Mouse (Mus musculus) forebrain, embryonic 12.5 days (tissue): ENCODE data around the gene Tgm2. TPM values are rescaled to one million over a fixed set of nuclear protein-coding genes. Genes with fewer than 3 reads are reported as not detected.
A peak's percentile ranks its signal among the peaks of the same experiment; 100 is the strongest.

Experiments
- ATAC-seq: fragments of 200-750 bp; cut with Nextera tagmentation; 2 replicates; pipeline ENCODE4 v1.8.0; 2017; ENCODE audit warnings: moderate TSS enrichment; ENCODE audit not compliant: low FRiP score
- H3K27ac ChIP-seq: fragments of 300-500 bp; sonication (generic); 2 replicates; pipeline ENCODE4 v1.5.1; 2016; ENCODE audit warnings: mild to moderate bottlenecking
- H3K27me3 ChIP-seq: fragments of 300-500 bp; sonication (generic); 2 replicates; pipeline ENCODE4 v1.6.1; 2016; ENCODE audit warnings: mild to moderate bottlenecking
- H3K36me3 ChIP-seq: fragments of 300-500 bp; sonication (generic); replicated peaks from 2 replicates; pipeline ENCODE4 v1.6.1; 2016; ENCODE audit warnings: mild to moderate bottlenecking
- H3K4me1 ChIP-seq: fragments of 300-500 bp; sonication (generic); 2 replicates; pipeline ENCODE4 v1.6.1; 2016
- H3K4me2 ChIP-seq: fragments of 300-500 bp; sonication (generic); 2 replicates; pipeline ENCODE4 v1.6.1; 2016; ENCODE audit warnings: mild to moderate bottlenecking, moderate library complexity
- H3K4me3 ChIP-seq: fragments of 300-500 bp; sonication (generic); replicated peaks from 2 replicates; pipeline ENCODE4 v1.5.1; 2016; ENCODE audit warnings: mild to moderate bottlenecking
- H3K9ac ChIP-seq: fragments of 300-500 bp; sonication (generic); 2 replicates; pipeline ENCODE4 v1.6.1; 2016; ENCODE audit warnings: mild to moderate bottlenecking
- H3K9me3 ChIP-seq: fragments of 300-500 bp; sonication (generic); 2 replicates; pipeline ENCODE4 v1.6.1; 2016
- WGBS: fragments of 180-500 bp; shearing (Covaris S2); methylation state at CpG from one replicate; pipeline ENCODE4 v1.1.7; 2016; 5-methylcytosine and 5-hydroxymethylcytosine counted together
- polyA plus RNA-seq: library from polyadenylated mRNA; unstranded; fragments of >200 nt; fragmentation: Nextera tagmentation; extraction: Ambion mirVana; gene quantifications from 2 replicates; pipeline ENCODE4 v1.2.1, GENCODE M21; 2016

Tgm2 gene
- polyA plus RNA-seq, 1 experiment from 2014 or later: 4.3 TPM

DNA sequence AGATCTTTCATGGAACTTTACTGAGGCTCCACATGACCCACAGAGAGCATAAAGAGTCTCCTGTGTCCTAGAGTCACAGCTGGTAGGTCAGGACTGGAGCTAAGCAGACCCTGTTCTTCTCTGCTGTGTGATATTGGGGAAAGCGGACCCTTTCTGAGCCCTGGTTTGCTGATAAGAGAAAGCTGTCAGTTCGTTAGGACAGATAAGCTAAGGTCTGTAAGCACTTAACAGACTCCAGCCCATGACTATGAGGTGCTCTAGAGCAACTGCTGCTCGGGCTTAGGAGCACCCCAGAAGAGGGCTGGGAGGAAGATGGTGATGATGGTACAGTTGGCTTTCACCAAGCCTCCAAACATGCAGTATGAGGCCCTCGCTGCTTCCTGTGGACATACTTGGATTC, 27.1 kb downstream of the Tgm2 start:
- no peak overlapping the region for H3K4me2 ChIP-seq
- WGBS: 90% methylated on average over 4 of the region's 4 CpGs

GRCm38 (mm10) chr2:158116653-158117052, 29.6 kb downstream of the Tgm2 start:
- no peak overlapping the region for H3K27ac ChIP-seq
- ATAC-seq: no peak
- no peaks in the 10 kb centered on the region for H3K9me3 ChIP-seq
- H3K36me3 ChIP-seq: no peaks in the 10 kb centered on the region
- H3K4me1 ChIP-seq: 0 out of 2 replicates have a peak, but pooled peaks cover 4% of the 10 kb centered on the region
- no peak overlapping the region for H3K4me3 ChIP-seq
- H3K9ac ChIP-seq: no peak overlapping the region
- H3K4me2 ChIP-seq: no peak overlapping the region
- WGBS: 64% methylated on average over 6 of the region's 6 CpGs
- no peaks in the 10 kb centered on the region for H3K27me3 ChIP-seq

More for the DNA sequence above, 27.1 kb downstream of the Tgm2 start:
- Histone ChIP-seq H3K9me3 (no peaks in the 10 kb centered on the region), H3K9ac (no peak overlapping the region), H3K4me3 (no peak overlapping the region), H3K4me1 (peaks cover 4% of the 10 kb centered on the region; the same call in 1 of the 2 replicates), H3K27ac (no peak overlapping the region), H3K36me3 (no peaks in the 10 kb centered on the region), H3K27me3 (no peaks in the 10 kb centered on the region)
- ATAC-seq: no peak

DNA sequence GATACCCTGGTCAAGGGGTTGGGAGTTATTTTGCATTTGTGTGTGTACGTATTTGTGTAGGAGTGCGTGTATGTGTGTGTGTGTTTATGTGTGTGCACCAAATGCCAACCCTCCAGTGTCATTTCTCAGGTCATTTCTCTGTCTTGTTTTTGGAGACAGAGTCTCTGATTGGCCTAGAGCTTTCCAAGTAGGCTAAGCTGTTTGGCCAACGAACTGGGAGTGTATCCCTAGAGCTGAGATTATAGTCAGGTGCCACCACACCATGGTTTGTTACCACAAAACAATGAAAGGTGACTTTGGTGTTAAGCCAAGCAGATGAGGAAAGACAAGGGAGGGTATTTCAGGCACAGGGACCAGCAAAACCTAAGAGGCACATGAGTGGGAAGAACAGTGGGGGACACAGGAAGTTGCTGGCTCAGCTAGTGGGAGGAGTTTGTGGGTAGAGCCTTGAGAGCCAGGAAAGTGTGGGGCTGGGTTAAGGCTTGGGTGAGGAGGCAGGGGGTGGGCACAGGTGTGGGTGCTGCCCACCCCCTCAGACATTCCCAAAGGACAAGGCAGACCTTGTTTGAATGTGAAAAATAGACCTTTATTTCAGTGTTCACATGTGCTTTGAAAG, 30.3 kb downstream of the Tgm2 start:
- H3K4me3 ChIP-seq: no peak overlapping the region
- no peaks in the 10 kb centered on the region for H3K27me3 ChIP-seq
- ATAC-seq: no peak
- no peak overlapping the region for H3K27ac ChIP-seq
- no peaks in the 10 kb centered on the region for H3K9me3 ChIP-seq
- no peak overlapping the region for H3K9ac ChIP-seq
- no peak overlapping the region for H3K4me2 ChIP-seq
- WGBS: 91% methylated on average over 3 of the region's 3 CpGs
- H3K4me1 ChIP-seq: no peaks in the 10 kb centered on the region
- H3K36me3 ChIP-seq: no peaks in the 10 kb centered on the region

DNA sequence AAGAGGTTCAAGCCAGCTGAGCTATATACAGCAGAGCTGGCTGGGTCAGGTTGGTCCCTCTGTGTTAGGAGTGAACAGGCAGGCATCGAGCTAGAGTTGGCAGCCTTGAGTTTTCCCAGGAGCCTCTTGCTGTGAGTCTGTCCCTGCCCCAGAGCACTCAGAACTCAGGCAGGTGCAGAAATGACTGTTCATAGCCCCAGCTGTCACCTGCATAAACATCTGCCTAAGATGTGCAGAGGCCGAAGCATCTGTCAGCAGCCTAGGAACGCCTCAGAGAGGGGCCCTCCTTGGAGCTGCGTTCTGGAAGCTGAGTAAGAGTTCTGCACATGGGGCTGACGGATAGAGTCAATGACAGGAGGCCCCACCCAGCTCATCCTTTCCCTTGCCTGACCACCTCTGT, 31.3 kb downstream of the Tgm2 start:
- Histone ChIP-seq H3K4me2 (no peak overlapping the region), H3K4me3 (no peak overlapping the region), H3K9me3 (no peaks in the 10 kb centered on the region), H3K27ac (no peak overlapping the region), H3K4me1 (no peaks in the 10 kb centered on the region), H3K36me3 (no peaks in the 10 kb centered on the region), H3K9ac (no peak overlapping the region), H3K27me3 (no peaks in the 10 kb centered on the region)
- WGBS: 74% methylated on average over 5 of the region's 5 CpGs
- ATAC-seq: no peak

- Histone ChIP-seq H3K36me3 (no peaks in the 10 kb centered on the region), H3K4me3 (no peak overlapping the region), H3K27me3 (no peaks in the 10 kb centered on the region), H3K4me2 (no peak overlapping the region), H3K27ac (no peak overlapping the region), H3K9ac (no peak overlapping the region), H3K4me1 (no peaks in the 10 kb centered on the region), H3K9me3 (no peaks in the 10 kb centered on the region)
- WGBS: 47% methylated on average over 9 of the region's 9 CpGs
- no peak for ATAC-seq
Observed at GRCm38 (mm10) chr2:158113591-158114257, 32.5 kb downstream of the Tgm2 start.

GRCm38 (mm10) chr2:158109516-158109915, 36.7 kb downstream of the Tgm2 start:
- Histone ChIP-seq H3K36me3 (no peaks in the 10 kb centered on the region), H3K4me2 (no peak overlapping the region), H3K9me3 (no peaks in the 10 kb centered on the region), H3K9ac (no peak overlapping the region), H3K4me1 (peaks cover 4% of the 10 kb centered on the region; the same call in 1 of the 2 replicates), H3K4me3 (no peak overlapping the region), H3K27me3 (no peaks in the 10 kb centered on the region), H3K27ac (0 out of 2 replicates have a peak overlapping the region, but pooled peaks have one; percentile 42)
- 71% methylated on average over 8 of the region's 8 CpGs for WGBS
- ATAC-seq: no peak

DNA sequence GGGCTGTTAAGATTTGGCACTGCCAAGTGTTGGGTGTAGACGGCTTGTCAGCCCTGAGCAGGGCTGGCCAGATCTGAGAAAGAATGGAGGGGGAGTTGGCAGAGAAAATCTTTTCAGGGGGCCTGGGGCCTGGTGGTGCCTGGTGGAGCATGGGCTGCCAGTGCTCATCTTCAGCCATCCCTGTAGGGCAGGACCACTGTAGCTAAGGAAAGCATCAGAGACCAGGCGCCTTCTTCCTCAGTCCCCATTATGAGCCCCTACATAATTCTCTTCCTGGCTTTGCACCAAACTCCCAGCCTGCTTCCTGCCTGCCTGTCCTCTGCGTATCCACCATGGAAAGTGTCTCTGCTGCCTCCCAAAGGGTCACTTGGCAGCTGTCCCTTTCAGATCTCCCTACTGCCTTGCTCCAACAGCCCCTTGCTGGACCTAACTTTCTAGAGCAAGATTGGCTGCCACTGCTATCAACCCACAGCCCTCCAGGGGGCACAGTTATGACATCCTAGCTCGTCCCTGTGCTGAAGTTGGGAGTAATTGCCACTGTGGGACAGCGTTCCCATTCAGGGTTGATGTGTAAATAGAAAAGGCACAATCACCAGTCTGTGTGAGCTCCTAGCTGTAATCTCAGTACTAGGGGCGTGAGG, 39.2 kb downstream of the Tgm2 start:
- peaks cover 4% of the 10 kb centered on the region; the same call in 1 of the 2 replicates for H3K4me1 ChIP-seq
- H3K36me3 ChIP-seq: no peaks in the 10 kb centered on the region
- H3K27me3 ChIP-seq: no peaks in the 10 kb centered on the region
- WGBS: 42% methylated on average over 6 of the region's 6 CpGs
- no peaks in the 10 kb centered on the region for H3K9me3 ChIP-seq
- H3K4me3 ChIP-seq: no peak overlapping the region
- no peak; the same call in 1 of the 2 replicates for ATAC-seq
- no peak overlapping the region for H3K9ac ChIP-seq
- no peak overlapping the region for H3K27ac ChIP-seq
- H3K4me2 ChIP-seq: no peak overlapping the region

GRCm38 (mm10) chr2:158105605-158106004, 40.6 kb downstream of the Tgm2 start:
- no peaks in the 10 kb centered on the region for H3K36me3 ChIP-seq
- H3K4me2 ChIP-seq: no peak overlapping the region
- no peaks in the 10 kb centered on the region for H3K9me3 ChIP-seq
- peaks cover 4% of the 10 kb centered on the region; the same call in 1 of the 2 replicates for H3K4me1 ChIP-seq
- no peak for ATAC-seq
- no peaks in the 10 kb centered on the region for H3K27me3 ChIP-seq
- no peak overlapping the region for H3K9ac ChIP-seq
- no peak overlapping the region for H3K27ac ChIP-seq
- 93% methylated on average over 6 of the region's 6 CpGs for WGBS
- no peak overlapping the region for H3K4me3 ChIP-seq

DNA sequence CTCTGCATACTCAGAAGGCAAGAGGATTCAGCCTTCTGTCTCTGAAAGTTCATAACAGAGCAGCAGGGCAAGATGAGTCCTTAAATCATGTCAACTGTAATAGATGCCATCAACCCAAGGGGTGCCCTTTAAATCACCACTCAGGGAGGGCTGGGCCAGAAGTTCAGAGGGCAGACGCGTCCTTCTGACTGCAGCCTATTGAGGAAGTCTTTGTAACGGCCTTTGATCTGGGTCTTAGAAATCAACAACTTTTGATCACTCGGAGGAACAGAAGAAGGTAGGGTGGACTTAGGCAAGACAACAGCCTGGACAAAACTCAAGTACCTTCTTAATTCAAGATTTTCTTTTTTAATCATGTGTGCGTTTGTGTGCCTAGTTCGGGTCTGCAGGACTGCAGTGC, 41.3 kb downstream of the Tgm2 start:
- Histone ChIP-seq H3K4me2 (no peak overlapping the region), H3K27ac (no peak overlapping the region), H3K36me3 (no peaks in the 10 kb centered on the region), H3K4me1 (peaks cover 4% of the 10 kb centered on the region; the same call in 1 of the 2 replicates), H3K27me3 (no peaks in the 10 kb centered on the region), H3K4me3 (no peak overlapping the region), H3K9ac (no peak overlapping the region), H3K9me3 (no peaks in the 10 kb centered on the region)
- no peak for ATAC-seq
- 87% methylated on average over 6 of the region's 6 CpGs for WGBS

- no peak for ATAC-seq
- 80% methylated on average over 5 of the region's 5 CpGs for WGBS
- no peaks in the 10 kb centered on the region; the same call in 1 of the 2 replicates for H3K4me1 ChIP-seq
Observed at GRCm38 (mm10) chr2:158101768-158102167, 44.5 kb downstream of the Tgm2 start.

GRCm38 (mm10) chr2:158099537-158099936, 46.7 kb downstream of the Tgm2 start:
- no peak overlapping the region for H3K4me2 ChIP-seq
- H3K9me3 ChIP-seq: no peaks in the 10 kb centered on the region
- WGBS: 82% methylated on average over 3 of the region's 3 CpGs
- no peaks in the 10 kb centered on the region for H3K27me3 ChIP-seq
- H3K4me1 ChIP-seq: no peaks in the 10 kb centered on the region
- H3K27ac ChIP-seq: no peak overlapping the region
- H3K4me3 ChIP-seq: no peak overlapping the region
- no peak overlapping the region for H3K9ac ChIP-seq
- ATAC-seq: no peak
- no peaks in the 10 kb centered on the region for H3K36me3 ChIP-seq

More at GRCm38 (mm10) chr2:158101768-158102167, 44.5 kb downstream of the Tgm2 start:
- Histone ChIP-seq H3K4me2 (no peak overlapping the region), H3K9ac (no peak overlapping the region), H3K27me3 (no peaks in the 10 kb centered on the region), H3K36me3 (no peaks in the 10 kb centered on the region), H3K9me3 (no peaks in the 10 kb centered on the region), H3K4me3 (no peak overlapping the region), H3K27ac (no peak overlapping the region)

- H3K4me1 ChIP-seq: no peaks in the 10 kb centered on the region
- no peaks in the 10 kb centered on the region for H3K9me3 ChIP-seq
- H3K4me2 ChIP-seq: no peak overlapping the region
- no peaks in the 10 kb centered on the region for H3K36me3 ChIP-seq
- 88% methylated on average over 5 of the region's 5 CpGs for WGBS
- no peak overlapping the region for H3K4me3 ChIP-seq
- H3K9ac ChIP-seq: no peak overlapping the region
- no peak overlapping the region for H3K27ac ChIP-seq
- ATAC-seq: no peak
- no peaks in the 10 kb centered on the region for H3K27me3 ChIP-seq
Observed at GRCm38 (mm10) chr2:158098730-158099129, 47.5 kb downstream of the Tgm2 start.
